Mouse (Mus musculus) 416B (cell line): ENCODE measurements around the gene Enho.

Experiments
- DNase-seq: peaks from one replicate; pipeline ENCODE4 v3.0.0; 2011; ENCODE audit warnings: low read depth

The Enho gene

GRCm38 (mm10) chr4:41663614-41664013, 23.5 kb upstream of the Enho start:
- DNase-seq, result no peak

- no peak for DNase-seq
These were observed 22.6 kb upstream of the Enho start for GRCm38 (mm10) chr4:41662723-41663122.

- DNase-seq, result no peak
These were observed 20.8 kb upstream of the Enho start for GRCm38 (mm10) chr4:41660851-41661430.

- DNase-seq, result no peak
These were observed 19.4 kb upstream of the Enho start for GRCm38 (mm10) chr4:41659556-41659955.

GRCm38 (mm10) chr4:41658566-41659384, 18.7 kb upstream of the Enho start:
- no peak for DNase-seq

GRCm38 (mm10) chr4:41655525-41655924, 15.4 kb upstream of the Enho start:
- DNase-seq, result no peak

- DNase-seq, result peak; percentile 46
These were observed 14.1 kb upstream of the Enho start for GRCm38 (mm10) chr4:41654217-41654616.

GRCm38 (mm10) chr4:41653730-41654129, 13.6 kb upstream of the Enho start:
- no peak for DNase-seq

- peak; percentile 72 for DNase-seq
These were observed 13.2 kb upstream of the Enho start for GRCm38 (mm10) chr4:41653296-41653695.

- DNase-seq, result no peak
These were observed 8.5 kb upstream of the Enho start for GRCm38 (mm10) chr4:41648627-41649026.

- DNase-seq, result no peak
These were observed 8.0 kb upstream of the Enho start for GRCm38 (mm10) chr4:41648157-41648556.

GRCm38 (mm10) chr4:41645488-41645887, 5.4 kb upstream of the Enho start:
- peak; percentile 45 for DNase-seq

GRCm38 (mm10) chr4:41641199-41641822, 1.2 kb upstream of the Enho start:
- no peak for DNase-seq

- no peak for DNase-seq
These were observed 796 bp downstream of the Enho start for GRCm38 (mm10) chr4:41639214-41639841.

GRCm38 (mm10) chr4:41638828-41639213, 1.3 kb downstream of the Enho start:
- DNase-seq, result no peak

GRCm38 (mm10) chr4:41638186-41638731, 1.9 kb downstream of the Enho start:
- DNase-seq, result no peak

GRCm38 (mm10) chr4:41636882-41637635, 3.1 kb downstream of the Enho start:
- DNase-seq, result no peak

- no peak for DNase-seq
These were observed 3.8 kb downstream of the Enho start for GRCm38 (mm10) chr4:41636366-41636765.

GRCm38 (mm10) chr4:41635906-41636305, 4.2 kb downstream of the Enho start:
- DNase-seq, result no peak

GRCm38 (mm10) chr4:41635224-41635623, 4.9 kb downstream of the Enho start:
- no peak for DNase-seq

- DNase-seq, result no peak
These were observed 5.5 kb downstream of the Enho start for GRCm38 (mm10) chr4:41634631-41635030.

GRCm38 (mm10) chr4:41633001-41633400, 7.1 kb downstream of the Enho start:
- DNase-seq, result peak; percentile 59
